Mouse (Mus musculus): Measurements from ENCODE around the gene Brd3os. TPM values are rescaled to one million over a fixed set of nuclear protein-coding genes. Genes with fewer than 3 reads are reported as not detected.

Brd3os gene
- polyA plus RNA-seq, 1 experiment from 2014 or later, result 6.2 TPM

DNA sequence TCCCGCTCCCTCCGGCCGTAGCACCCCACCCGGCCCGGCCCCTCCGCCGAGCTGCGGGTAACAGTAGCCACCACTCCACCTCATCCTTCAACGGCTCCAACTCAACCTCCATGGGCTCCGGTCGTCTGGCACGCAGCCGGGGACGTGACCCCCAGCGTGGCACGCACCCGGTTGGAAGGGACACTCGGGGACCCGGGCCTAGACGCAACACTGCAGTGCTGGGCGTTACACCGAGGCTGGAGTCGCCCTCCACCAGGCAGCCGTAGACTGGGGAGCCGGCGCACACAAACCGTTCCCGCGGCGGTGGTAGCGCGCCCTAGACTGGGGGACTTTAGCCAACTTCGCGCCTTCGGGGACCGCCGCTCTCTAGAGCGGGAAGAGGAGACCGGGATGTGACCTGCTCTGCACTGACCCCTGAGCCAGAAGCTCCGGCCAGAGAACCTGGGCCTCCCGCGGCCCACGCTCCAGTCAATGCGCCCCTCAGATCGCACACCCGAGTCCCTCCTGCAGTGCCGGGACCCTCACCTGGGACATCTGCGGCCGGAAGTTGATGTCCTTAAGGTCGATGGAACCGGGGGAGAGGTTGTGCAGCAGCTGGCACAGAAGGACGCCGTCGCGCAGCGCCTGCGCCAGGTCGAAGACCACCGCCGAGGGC lies 16.2 kb upstream of the Brd3os start:
- H3K36me3 ChIP-seq, result no peaks in the 10 kb centered on the region
- H3K4me2 ChIP-seq, result peak overlapping the region; percentile 97
- under 1% methylated on average over 55 of the region's 60 CpGs for WGBS
- H3K9ac ChIP-seq, result peak overlapping the region; percentile 84
- H3K9me3 ChIP-seq, result no peaks in the 10 kb centered on the region
- peak overlapping the region; percentile 88 for H3K27ac ChIP-seq
- H3K4me1 ChIP-seq, result peaks cover 54% of the 10 kb centered on the region
- no peaks in the 10 kb centered on the region for H3K27me3 ChIP-seq
- ATAC-seq (ENCODE audit: borderline replicate concordance, extremely low read depth, low FRiP score, low TSS enrichment), result no peak
- peak overlapping the region; percentile 91 for H3K4me3 ChIP-seq

DNA sequence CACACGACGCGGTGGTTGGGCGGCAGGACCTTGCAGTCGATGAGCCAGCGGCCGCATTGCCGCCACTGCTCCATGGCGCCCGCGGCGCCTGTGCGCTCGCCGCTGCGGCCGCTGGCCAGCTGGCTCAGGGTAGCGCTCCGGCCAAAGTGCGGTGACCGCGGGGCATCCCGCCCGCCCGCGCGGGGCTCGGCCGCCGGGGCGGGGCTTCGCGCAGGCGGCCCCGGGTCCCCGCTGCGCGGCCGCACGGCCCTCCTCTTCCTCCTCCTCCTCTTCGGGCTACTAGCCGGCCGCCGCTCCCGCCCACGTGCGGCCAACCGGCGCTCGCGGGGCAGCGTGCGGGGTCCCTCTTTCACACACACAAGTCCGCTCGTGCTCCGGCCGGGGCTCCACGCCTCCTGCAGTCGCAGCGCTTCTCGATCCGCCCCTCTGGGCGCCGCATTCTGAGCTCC lies 15.7 kb upstream of the Brd3os start:
- WGBS, result under 1% methylated on average over 54 of the region's 64 CpGs
- Histone ChIP-seq H3K4me3 (peak overlapping the region; percentile 91), H3K9ac (peak overlapping the region; percentile 84), H3K9me3 (no peaks in the 10 kb centered on the region), H3K36me3 (no peaks in the 10 kb centered on the region), H3K4me1 (peaks cover 49% of the 10 kb centered on the region), H3K27ac (peak overlapping the region; percentile 88), H3K4me2 (peak overlapping the region; percentile 97), H3K27me3 (no peaks in the 10 kb centered on the region)
- ATAC-seq (ENCODE audit: borderline replicate concordance, extremely low read depth, low FRiP score, low TSS enrichment), result peak; percentile 27

- Histone ChIP-seq H3K4me3 (peak within 1 kb of the TSS; percentile 91), H3K4me2 (peak within 1 kb of the TSS; percentile 97), H3K4me1 (peaks cover 44% of the 10 kb centered on the region), H3K9ac (peak within 1 kb of the TSS; percentile 84), H3K9me3 (no peaks in the 10 kb centered on the region), H3K36me3 (no peaks in the 10 kb centered on the region), H3K27me3 (no peaks in the 10 kb centered on the region), H3K27ac (peak within 1 kb of the TSS; percentile 88)
- 1% methylated on average over 58 of the region's 58 CpGs for WGBS
- peak; percentile 93 for ATAC-seq (ENCODE audit: borderline replicate concordance, extremely low read depth, low FRiP score, low TSS enrichment)
Measured at GRCm38 (mm10) chr2:27426855-27427457, 15.2 kb upstream of the Brd3os start, which contains the start of gene Vav2. TSS of gene Vav2 (minus strand) at chr2:27427033.

GRCm38 (mm10) chr2:27428071-27428470 lies 14.1 kb upstream of the Brd3os start:
- Histone ChIP-seq H3K9ac (no peak overlapping the region), H3K27me3 (no peaks in the 10 kb centered on the region), H3K4me1 (peaks cover 35% of the 10 kb centered on the region), H3K9me3 (no peaks in the 10 kb centered on the region), H3K36me3 (no peaks in the 10 kb centered on the region), H3K27ac (no peak overlapping the region), H3K4me3 (no peak overlapping the region), H3K4me2 (no peak overlapping the region)
- no peak for ATAC-seq (ENCODE audit: borderline replicate concordance, extremely low read depth, low FRiP score, low TSS enrichment)
- 0% methylated on average over 4 of the region's 4 CpGs for whole genome bisulfite sequencing

DNA sequence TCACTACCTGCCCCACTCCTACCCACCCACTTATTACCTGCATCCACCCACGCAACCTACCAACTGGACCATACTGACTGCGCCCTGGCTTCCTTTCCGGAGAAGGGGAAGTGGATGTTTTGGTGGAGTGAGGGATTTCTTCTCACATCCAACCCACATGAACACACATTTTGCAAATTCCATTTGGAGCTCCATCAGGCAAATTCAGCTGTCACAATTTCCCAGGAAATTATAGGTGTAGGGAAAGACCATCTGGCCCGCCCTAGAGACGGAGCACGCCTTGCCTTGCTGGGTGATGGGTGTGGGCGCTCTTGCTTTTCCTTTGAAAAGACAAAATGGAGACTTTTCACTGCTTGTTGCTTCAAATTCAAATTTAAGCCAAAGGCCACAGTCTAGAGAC lies 11.5 kb upstream of the Brd3os start:
- no peak overlapping the region for H3K9ac ChIP-seq
- ATAC-seq (ENCODE audit: borderline replicate concordance, extremely low read depth, low FRiP score, low TSS enrichment), result no peak
- H3K4me3 ChIP-seq, result no peak overlapping the region
- no peaks in the 10 kb centered on the region for H3K27me3 ChIP-seq
- H3K27ac ChIP-seq, result no peak overlapping the region
- no peak overlapping the region for H3K4me2 ChIP-seq
- H3K9me3 ChIP-seq, result no peaks in the 10 kb centered on the region
- WGBS, result 86% methylated on average over 7 of the region's 7 CpGs
- H3K36me3 ChIP-seq, result no peaks in the 10 kb centered on the region
- peaks cover 13% of the 10 kb centered on the region for H3K4me1 ChIP-seq

DNA sequence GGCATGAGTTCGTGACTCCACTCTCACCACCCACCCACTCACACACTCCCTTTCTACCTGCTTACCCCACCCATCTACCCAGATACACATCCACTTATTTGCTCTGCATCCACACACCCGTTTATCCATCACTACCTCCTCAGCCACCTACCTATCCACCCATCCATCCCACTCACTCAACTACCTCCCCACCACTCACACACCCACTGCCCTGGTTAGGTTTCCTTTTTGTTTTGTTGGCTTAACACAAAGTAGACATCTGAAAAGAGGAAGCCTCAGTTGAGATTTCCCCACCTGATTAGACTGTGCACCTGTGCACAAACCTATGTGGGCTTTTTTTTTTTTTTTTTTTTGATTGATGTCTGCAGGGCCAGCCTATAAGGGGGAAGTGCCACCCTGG lies 9.5 kb upstream of the Brd3os start:
- WGBS, result 57% methylated on average over 2 of the region's 2 CpGs
- Histone ChIP-seq H3K9ac (no peak overlapping the region), H3K9me3 (no peaks in the 10 kb centered on the region), H3K4me3 (no peak overlapping the region), H3K27ac (no peak overlapping the region), H3K4me1 (peaks cover 7% of the 10 kb centered on the region), H3K36me3 (no peaks in the 10 kb centered on the region), H3K27me3 (no peaks in the 10 kb centered on the region), H3K4me2 (no peak overlapping the region)
- ATAC-seq (ENCODE audit: borderline replicate concordance, extremely low read depth, low FRiP score, low TSS enrichment), result no peak

GRCm38 (mm10) chr2:27437876-27438275 lies 4.2 kb upstream of the Brd3os start:
- no peaks in the 10 kb centered on the region for H3K27me3 ChIP-seq
- H3K4me2 ChIP-seq, result no peak overlapping the region
- H3K4me3 ChIP-seq, result no peak overlapping the region
- H3K4me1 ChIP-seq, result peaks cover 13% of the 10 kb centered on the region
- H3K9me3 ChIP-seq, result no peaks in the 10 kb centered on the region
- ATAC-seq (ENCODE audit: borderline replicate concordance, extremely low read depth, low FRiP score, low TSS enrichment), result no peak
- no peak overlapping the region for H3K27ac ChIP-seq
- no peak overlapping the region for H3K9ac ChIP-seq
- no peaks in the 10 kb centered on the region for H3K36me3 ChIP-seq
- WGBS, result 43% methylated on average over 1 of the region's 1 CpGs

GRCm38 (mm10) chr2:27438281-27438680 lies 3.8 kb upstream of the Brd3os start:
- no peaks in the 10 kb centered on the region for H3K27me3 ChIP-seq
- 9% methylated on average over 11 of the region's 11 CpGs for WGBS
- no peak for ATAC-seq (ENCODE audit: borderline replicate concordance, extremely low read depth, low FRiP score, low TSS enrichment)
- no peaks in the 10 kb centered on the region for H3K36me3 ChIP-seq
- no peaks in the 10 kb centered on the region for H3K9me3 ChIP-seq
- H3K4me2 ChIP-seq, result no peak overlapping the region
- no peak overlapping the region for H3K9ac ChIP-seq
- H3K4me3 ChIP-seq, result no peak overlapping the region
- H3K4me1 ChIP-seq, result peaks cover 17% of the 10 kb centered on the region
- no peak overlapping the region for H3K27ac ChIP-seq

DNA sequence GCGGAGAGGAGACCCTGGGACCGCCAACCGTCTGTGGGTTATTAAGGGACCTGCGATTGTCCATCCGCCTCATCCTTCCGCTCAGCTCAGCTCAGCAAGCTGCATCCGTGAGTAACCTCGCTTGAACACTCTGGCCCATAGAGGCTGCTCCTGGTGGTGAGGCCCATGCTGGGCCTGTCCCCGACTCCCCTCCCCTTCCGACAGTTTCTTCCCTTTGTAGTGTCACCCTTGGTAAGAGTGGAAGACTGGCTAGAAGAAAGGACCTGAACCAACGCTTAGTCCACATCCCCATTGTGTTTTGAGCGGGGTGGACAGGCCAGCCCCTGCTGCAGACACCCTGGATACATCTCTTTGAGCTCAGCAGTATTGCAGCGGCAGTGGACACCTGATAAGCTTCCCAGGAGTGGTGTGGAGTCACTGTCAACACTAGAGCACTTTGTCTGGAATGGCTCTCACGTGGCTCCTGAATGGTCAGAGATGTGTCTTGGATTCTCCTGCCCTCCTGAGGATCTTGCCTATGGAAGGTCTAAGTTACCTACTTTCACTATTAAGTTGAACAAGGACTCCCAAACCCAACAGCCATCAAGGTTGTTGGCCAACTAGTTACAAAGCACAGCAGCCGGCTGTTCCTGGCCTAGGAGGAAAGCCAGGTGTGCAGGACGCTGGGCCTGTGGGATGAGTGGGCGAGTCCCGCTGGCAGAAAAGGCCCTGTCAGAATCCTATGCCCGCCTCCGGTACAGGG lies 755 bp downstream of the Brd3os start:
- peaks cover 18% of the 10 kb centered on the region for H3K4me1 ChIP-seq
- 0 out of 2 replicates have a peak overlapping the region, but pooled peaks have one; percentile 15 for H3K27ac ChIP-seq
- peak overlapping the region; percentile 66 for H3K4me2 ChIP-seq
- whole genome bisulfite sequencing, result 27% methylated on average over 20 of the region's 20 CpGs
- peak overlapping the region; percentile 45 for H3K9ac ChIP-seq
- no peaks in the 10 kb centered on the region for H3K27me3 ChIP-seq
- ATAC-seq (ENCODE audit: borderline replicate concordance, extremely low read depth, low FRiP score, low TSS enrichment), result peak; percentile 37; the same call in 1 of the 2 replicates
- peak overlapping the region; percentile 49 for H3K4me3 ChIP-seq
- H3K9me3 ChIP-seq, result no peaks in the 10 kb centered on the region
- peaks cover 30% of the 10 kb centered on the region for H3K36me3 ChIP-seq

DNA sequence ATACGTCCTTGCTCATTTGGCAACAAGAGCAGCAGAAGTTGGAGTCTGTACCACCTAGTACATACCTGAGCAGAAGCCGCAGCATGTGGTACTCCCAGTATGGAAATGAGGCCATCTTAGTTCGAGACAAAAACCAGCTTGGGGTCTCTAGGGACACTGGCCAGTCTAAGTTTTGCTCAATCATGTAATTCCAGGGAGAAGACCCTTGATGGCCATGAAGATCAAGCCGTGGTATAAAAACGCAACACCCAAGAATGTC lies 1.3 kb downstream of the Brd3os start:
- H3K9me3 ChIP-seq, result no peaks in the 10 kb centered on the region
- peaks cover 35% of the 10 kb centered on the region for H3K36me3 ChIP-seq
- H3K27ac ChIP-seq, result no peak overlapping the region
- no peaks in the 10 kb centered on the region for H3K27me3 ChIP-seq
- whole genome bisulfite sequencing, result 76% methylated on average over 5 of the region's 5 CpGs
- ATAC-seq (ENCODE audit: borderline replicate concordance, extremely low read depth, low FRiP score, low TSS enrichment), result no peak
- no peak overlapping the region for H3K4me3 ChIP-seq
- H3K4me2 ChIP-seq, result peak overlapping the region; percentile 66; the same call in 1 of the 2 replicates
- peaks cover 16% of the 10 kb centered on the region for H3K4me1 ChIP-seq
- no peak overlapping the region for H3K9ac ChIP-seq

DNA sequence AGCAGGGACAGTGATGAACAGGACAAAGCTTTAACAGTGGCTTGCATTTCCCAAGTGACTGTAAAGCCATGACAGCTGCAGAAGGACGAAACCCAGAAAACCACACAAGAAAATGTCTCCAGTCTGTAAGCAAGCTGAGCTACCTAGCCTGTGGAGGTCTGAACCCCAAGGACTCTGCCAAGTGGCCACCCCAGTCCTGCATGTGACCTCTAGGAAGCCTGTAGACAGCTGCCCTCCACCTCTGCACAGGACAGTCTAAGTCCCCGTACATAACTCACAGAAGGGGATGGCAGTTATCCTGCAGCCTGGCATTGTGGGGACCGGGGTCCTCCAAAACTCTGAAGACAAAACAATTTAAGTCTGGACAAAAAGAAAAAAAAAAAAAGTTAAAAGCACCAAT lies 3.8 kb downstream of the Brd3os start:
- Histone ChIP-seq H3K4me3 (no peak overlapping the region), H3K9me3 (no peaks in the 10 kb centered on the region), H3K4me1 (peaks cover 15% of the 10 kb centered on the region), H3K27me3 (no peaks in the 10 kb centered on the region), H3K4me2 (no peak overlapping the region), H3K36me3 (peaks cover 60% of the 10 kb centered on the region), H3K27ac (no peak overlapping the region), H3K9ac (no peak overlapping the region)
- ATAC-seq (ENCODE audit: borderline replicate concordance, extremely low read depth, low FRiP score, low TSS enrichment), result no peak
- WGBS, result 94% methylated on average over 3 of the region's 3 CpGs

GRCm38 (mm10) chr2:27446812-27447211 lies 4.7 kb downstream of the Brd3os start:
- Histone ChIP-seq H3K36me3 (peaks cover 69% of the 10 kb centered on the region), H3K9ac (no peak overlapping the region), H3K27me3 (no peaks in the 10 kb centered on the region), H3K4me1 (peaks cover 12% of the 10 kb centered on the region), H3K9me3 (no peaks in the 10 kb centered on the region), H3K4me3 (no peak overlapping the region), H3K4me2 (no peak overlapping the region), H3K27ac (no peak overlapping the region)
- no peak for ATAC-seq (ENCODE audit: borderline replicate concordance, extremely low read depth, low FRiP score, low TSS enrichment)
- WGBS, result 90% methylated on average over 8 of the region's 8 CpGs
